Mouse (Mus musculus): ENCODE results near the gene Exoc3l2. TPM values are rescaled to one million over a fixed set of nuclear protein-coding genes. Genes with fewer than 3 reads are reported as not detected.
A peak's percentile ranks its signal among the peaks of the same experiment; 100 is the strongest.

Exoc3l2 gene
- polyA plus RNA-seq, 1 experiment from 2014 or later: 1.1 TPM

DNA sequence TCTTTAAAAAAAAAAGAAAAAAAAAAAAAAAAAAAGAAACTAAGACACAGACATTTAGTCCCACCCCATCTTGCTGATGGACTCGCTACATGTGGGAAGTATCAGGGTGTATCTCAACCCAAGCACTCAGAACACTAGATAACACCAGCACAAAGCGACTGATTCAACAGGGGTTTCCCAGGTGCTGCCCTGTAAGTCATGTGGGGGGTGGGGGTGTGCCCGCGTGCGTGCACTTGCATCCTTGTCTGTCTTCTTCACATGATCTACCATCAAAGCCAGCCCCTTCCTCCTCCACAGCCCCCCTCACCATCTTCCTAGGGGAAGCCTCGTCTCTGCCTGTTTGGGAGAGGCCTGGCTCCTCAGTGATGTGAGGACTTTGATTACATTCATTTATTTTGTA, 49.2 kb downstream of the Exoc3l2 start:
- Histone ChIP-seq H3K4me3 (ENCODE audit: low read depth, low read length) (no peak overlapping the region), H3K4me2 (no peak overlapping the region), H3K36me3 (ENCODE audit: control insufficient read depth, insufficient read depth, low read length) (no peaks in the 10 kb centered on the region), H3K27ac (ENCODE audit: low read depth, low read length) (no peak overlapping the region), H3K9ac (ENCODE audit: low read length) (no peak overlapping the region), H3K27me3 (ENCODE audit: control insufficient read depth, insufficient read depth, low read length) (no peaks in the 10 kb centered on the region; the same call in 1 of the 2 replicates), H3K9me3 (ENCODE audit: control insufficient read depth, low read length) (no peaks in the 10 kb centered on the region), H3K4me1 (ENCODE audit: control insufficient read depth, insufficient read depth, low read length) (peaks cover 11% of the 10 kb centered on the region)
- DNase-seq (ENCODE audit: low spot score, missing footprints) (no peak), ATAC-seq (ENCODE audit: low FRiP score) (no peak)
- WGBS: 80% methylated on average over 6 of the region's 6 CpGs

DNA sequence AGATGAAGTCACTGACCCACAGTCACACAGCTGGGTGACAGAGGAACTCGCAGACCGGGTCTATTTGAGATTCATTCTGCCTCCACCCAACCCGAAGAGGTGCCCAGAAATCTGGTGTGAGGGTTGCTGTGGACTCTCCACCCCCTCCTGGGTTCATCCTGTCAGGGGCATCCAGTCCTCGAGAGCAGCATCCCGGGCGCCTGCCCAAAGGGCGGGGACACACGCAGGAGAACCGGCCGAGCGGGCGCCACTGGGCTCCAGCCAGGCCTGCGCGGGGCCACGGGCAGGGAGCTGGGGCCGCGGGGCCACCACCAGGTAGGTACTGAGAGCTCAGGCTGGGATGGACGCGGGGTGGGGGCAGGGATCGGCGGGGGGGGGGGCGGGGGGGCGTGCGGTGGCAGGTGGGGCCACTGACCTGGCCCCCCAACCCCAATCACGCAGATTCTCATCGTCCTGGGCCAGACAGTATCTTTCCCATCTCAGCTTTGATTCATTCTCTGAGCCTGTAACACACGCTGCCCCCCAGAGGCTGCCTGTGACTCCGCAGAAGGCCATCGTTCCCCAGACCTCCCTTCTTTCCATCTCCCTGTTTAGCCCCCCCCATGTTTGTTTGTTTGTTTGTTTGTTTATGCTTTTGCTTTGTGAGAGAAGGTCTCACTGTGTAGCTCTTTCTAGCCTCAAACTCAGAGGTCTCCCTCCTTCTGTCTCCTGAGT, 54.7 kb downstream of the Exoc3l2 start, which contains the start of gene Nkpd1:
Gene Nkpd1 (plus strand): TSS at position 187 of the 714 bp plus-strand sequence.
- DNase-seq (ENCODE audit: low spot score, missing footprints) (no peak), ATAC-seq (ENCODE audit: low FRiP score) (peak; percentile 25; the same call in 1 of the 2 replicates)
- no peaks in the 10 kb centered on the region for H3K36me3 ChIP-seq (ENCODE audit: control insufficient read depth, insufficient read depth, low read length)
- H3K9ac ChIP-seq (ENCODE audit: low read length): peak within 1 kb of the TSS; percentile 59
- peaks cover 13% of the 10 kb centered on the region; the same call in 1 of the 2 replicates for H3K4me1 ChIP-seq (ENCODE audit: control insufficient read depth, insufficient read depth, low read length)
- WGBS: 5% methylated on average over 22 of the region's 29 CpGs
- H3K4me2 ChIP-seq: peak within 1 kb of the TSS; percentile 44
- no peak within 1 kb of the TSS for H3K27ac ChIP-seq (ENCODE audit: low read depth, low read length)
- peaks cover 47% of the 10 kb centered on the region for H3K27me3 ChIP-seq (ENCODE audit: control insufficient read depth, insufficient read depth, low read length)
- H3K4me3 ChIP-seq (ENCODE audit: low read depth, low read length): peak within 1 kb of the TSS; percentile 9; the same call in 1 of the 2 replicates
- no peaks in the 10 kb centered on the region for H3K9me3 ChIP-seq (ENCODE audit: control insufficient read depth, low read length)

DNA sequence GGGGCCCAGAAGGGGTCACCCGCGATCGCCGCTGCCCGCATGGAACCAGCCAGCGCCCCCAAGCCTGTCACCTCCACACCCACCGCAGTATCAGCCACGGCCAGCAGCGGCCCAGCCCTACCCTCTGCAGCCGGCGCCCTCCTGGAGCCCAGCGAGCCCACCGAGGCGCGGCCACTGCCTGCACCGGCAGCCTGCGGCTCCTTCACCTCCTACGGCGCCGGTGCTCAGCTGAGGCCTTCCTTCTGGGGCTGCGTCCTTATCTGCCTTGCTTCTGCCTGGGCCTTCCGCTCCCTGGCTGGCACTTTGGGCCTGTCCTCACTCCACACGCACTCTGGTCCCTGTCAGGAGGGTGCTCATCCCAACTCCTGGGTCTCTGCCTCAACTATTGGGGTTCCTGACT, 56.9 kb downstream of the Exoc3l2 start:
- peaks cover 24% of the 10 kb centered on the region for H3K4me1 ChIP-seq (ENCODE audit: control insufficient read depth, insufficient read depth, low read length)
- no peak overlapping the region for H3K27ac ChIP-seq (ENCODE audit: low read depth, low read length)
- no peak for DNase-seq (ENCODE audit: low spot score, missing footprints)

DNA sequence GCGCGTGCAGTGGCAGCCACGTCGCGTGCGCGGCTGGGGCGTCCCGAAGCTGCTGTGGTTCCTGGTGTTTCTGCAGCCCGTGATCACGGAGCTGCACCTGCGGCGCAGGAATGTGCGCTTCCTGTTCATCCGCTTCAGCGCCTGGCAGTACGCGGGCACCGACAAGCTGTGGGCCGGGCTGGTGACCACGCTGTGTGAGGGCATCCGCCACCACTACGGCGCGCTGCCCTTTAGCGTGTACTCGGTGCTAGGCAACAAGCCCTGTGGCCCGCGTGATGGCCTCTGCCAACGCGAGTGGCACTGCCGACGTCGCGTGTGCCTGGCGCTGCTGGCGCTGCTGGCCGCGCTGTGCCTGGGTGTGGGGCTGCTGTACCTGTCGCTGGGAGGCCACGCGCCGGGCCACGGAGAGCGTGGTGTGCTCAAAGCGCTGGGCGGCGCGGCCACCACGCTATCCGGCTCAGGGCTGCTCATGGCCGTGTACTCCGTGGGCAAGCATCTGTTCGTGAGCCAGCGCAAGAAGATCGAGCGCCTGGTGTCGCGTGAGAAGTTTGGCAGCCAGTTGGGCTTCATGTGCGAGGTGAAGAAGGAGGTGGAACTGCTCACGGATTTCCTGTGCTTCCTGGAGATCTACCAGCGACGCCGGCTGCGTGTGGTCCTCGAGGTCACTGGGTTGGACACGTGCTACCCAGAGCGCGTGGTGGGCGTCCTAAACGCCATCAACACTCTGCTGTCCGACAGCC, 60.1 kb downstream of the Exoc3l2 start:
- Histone ChIP-seq H3K27me3 (ENCODE audit: control insufficient read depth, insufficient read depth, low read length) (peaks cover 71% of the 10 kb centered on the region), H3K4me1 (ENCODE audit: control insufficient read depth, insufficient read depth, low read length) (peaks cover 20% of the 10 kb centered on the region), H3K27ac (ENCODE audit: low read depth, low read length) (no peak overlapping the region), H3K4me2 (peak overlapping the region; percentile 60), H3K36me3 (ENCODE audit: control insufficient read depth, insufficient read depth, low read length) (no peaks in the 10 kb centered on the region), H3K9ac (ENCODE audit: low read length) (no peak overlapping the region), H3K4me3 (ENCODE audit: low read depth, low read length) (peak overlapping the region; percentile 36), H3K9me3 (ENCODE audit: control insufficient read depth, low read length) (no peaks in the 10 kb centered on the region)
- no peak for ATAC-seq (ENCODE audit: low FRiP score)
- WGBS: 14% methylated on average over 72 of the region's 72 CpGs
- no peak for DNase-seq (ENCODE audit: low spot score, missing footprints)

More for the DNA sequence above, 56.9 kb downstream of the Exoc3l2 start:
- Histone ChIP-seq H3K27me3 (ENCODE audit: control insufficient read depth, insufficient read depth, low read length) (peaks cover 69% of the 10 kb centered on the region), H3K9me3 (ENCODE audit: control insufficient read depth, low read length) (no peaks in the 10 kb centered on the region), H3K36me3 (ENCODE audit: control insufficient read depth, insufficient read depth, low read length) (no peaks in the 10 kb centered on the region), H3K9ac (ENCODE audit: low read length) (peak overlapping the region; percentile 56), H3K4me2 (peak overlapping the region; percentile 57), H3K4me3 (ENCODE audit: low read depth, low read length) (peak overlapping the region; percentile 17; the same call in 1 of the 2 replicates)
- no peak for ATAC-seq (ENCODE audit: low FRiP score)
- 5% methylated on average over 23 of the region's 23 CpGs for WGBS

DNA sequence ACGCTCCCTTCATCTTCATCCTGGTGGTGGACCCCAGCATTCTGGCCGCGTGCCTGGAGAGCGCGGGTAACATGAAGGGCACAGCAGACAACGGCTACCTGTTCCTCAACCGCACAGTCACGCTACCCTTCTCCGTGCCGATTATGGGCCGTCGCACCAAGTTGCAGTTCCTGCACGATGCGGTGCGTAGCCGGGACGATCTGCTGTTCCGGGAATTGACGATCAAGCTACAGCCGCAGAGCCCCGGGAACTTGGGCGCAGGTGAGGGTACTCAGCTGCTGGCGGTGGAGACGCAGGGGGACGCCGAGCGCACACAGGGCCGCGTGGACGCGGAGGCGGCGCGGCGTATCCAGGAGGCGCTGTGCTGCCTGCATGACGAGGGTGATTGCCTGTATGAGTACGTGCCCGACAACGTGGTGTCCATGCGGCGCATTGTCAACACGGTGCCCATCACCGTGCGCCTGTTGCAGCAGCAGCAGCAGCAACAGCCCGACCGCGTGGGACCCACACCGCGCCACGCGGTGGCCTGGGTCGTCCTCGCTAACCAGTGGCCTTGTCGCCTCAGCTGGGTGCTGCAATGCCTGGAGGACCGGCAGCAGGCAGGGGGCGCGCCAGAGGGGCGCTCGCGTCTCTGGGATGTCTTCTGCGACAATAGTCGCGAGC, 60.8 kb downstream of the Exoc3l2 start:
- Histone ChIP-seq H3K4me2 (peak overlapping the region; percentile 60), H3K4me3 (ENCODE audit: low read depth, low read length) (peak overlapping the region; percentile 36), H3K27me3 (ENCODE audit: control insufficient read depth, insufficient read depth, low read length) (peaks cover 65% of the 10 kb centered on the region), H3K27ac (ENCODE audit: low read depth, low read length) (no peak overlapping the region), H3K36me3 (ENCODE audit: control insufficient read depth, insufficient read depth, low read length) (no peaks in the 10 kb centered on the region), H3K4me1 (ENCODE audit: control insufficient read depth, insufficient read depth, low read length) (peaks cover 20% of the 10 kb centered on the region), H3K9ac (ENCODE audit: low read length) (peak overlapping the region; percentile 59), H3K9me3 (ENCODE audit: control insufficient read depth, low read length) (no peaks in the 10 kb centered on the region)
- WGBS: 2% methylated on average over 63 of the region's 64 CpGs
- peak; percentile 97 for DNase-seq (ENCODE audit: low spot score, missing footprints)
- peak; percentile 71 for ATAC-seq (ENCODE audit: low FRiP score)

DNA sequence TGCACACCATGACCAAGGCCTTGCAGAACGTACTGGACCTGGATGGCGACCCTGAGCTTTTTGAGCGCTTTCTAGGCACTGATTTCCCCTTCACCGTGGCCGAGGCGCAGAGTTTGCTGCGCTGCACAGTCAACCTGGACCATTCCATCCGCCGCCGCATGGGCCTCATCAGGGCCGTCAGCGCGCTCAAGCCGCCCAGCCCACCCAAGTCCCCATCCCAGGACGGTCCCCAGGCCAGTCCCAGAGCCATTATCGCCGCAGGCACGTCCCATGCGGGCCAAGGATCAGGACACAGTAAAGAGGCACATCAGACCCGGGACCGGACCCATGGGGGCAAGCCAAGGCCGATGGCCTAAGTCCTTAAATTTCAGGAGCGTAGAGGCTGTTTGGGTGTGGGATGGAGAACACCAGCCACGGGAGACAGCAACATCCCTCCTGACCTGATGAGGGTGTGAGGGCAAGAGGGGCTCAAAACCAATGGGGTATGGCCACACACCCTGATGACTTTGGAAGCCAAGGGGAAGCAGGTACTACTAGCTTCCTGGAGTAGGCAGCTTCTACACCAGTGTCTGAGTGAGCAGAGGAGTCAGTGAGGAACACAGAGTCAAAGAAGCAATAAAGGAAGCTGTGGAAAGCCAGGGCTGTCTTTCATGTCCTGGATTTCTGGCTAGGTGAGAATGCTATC, 61.4 kb downstream of the Exoc3l2 start:
- ATAC-seq (ENCODE audit: low FRiP score) (peak; percentile 53), DNase-seq (ENCODE audit: low spot score, missing footprints) (peak; percentile 92)
- no peaks in the 10 kb centered on the region for H3K36me3 ChIP-seq (ENCODE audit: control insufficient read depth, insufficient read depth, low read length)
- peak overlapping the region; percentile 59 for H3K9ac ChIP-seq (ENCODE audit: low read length)
- H3K9me3 ChIP-seq (ENCODE audit: control insufficient read depth, low read length): no peaks in the 10 kb centered on the region
- H3K27ac ChIP-seq (ENCODE audit: low read depth, low read length): no peak overlapping the region
- peaks cover 58% of the 10 kb centered on the region for H3K27me3 ChIP-seq (ENCODE audit: control insufficient read depth, insufficient read depth, low read length)
- 13% methylated on average over 24 of the region's 24 CpGs for WGBS
- peak overlapping the region; percentile 36 for H3K4me3 ChIP-seq (ENCODE audit: low read depth, low read length)
- H3K4me1 ChIP-seq (ENCODE audit: control insufficient read depth, insufficient read depth, low read length): peaks cover 19% of the 10 kb centered on the region
- H3K4me2 ChIP-seq: peak overlapping the region; percentile 60

DNA sequence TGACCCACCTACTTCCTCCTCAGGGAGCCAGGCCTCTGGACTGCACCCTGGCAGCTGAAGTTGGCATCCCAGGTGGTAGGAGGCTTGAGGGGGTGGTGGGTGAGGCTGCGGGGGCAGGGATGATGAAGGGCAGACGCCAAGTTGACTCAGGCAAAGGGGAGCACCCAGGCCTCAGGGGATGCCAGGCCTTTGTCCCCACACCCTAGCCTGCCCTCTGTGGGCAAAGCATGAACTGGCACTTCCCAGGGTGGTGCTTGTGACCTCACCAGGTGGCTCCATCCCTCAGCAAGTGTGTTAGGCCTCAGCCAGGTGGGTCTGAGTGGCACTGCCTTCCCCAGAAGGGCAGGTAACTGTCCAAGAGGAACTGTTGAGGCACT, 62.0 kb downstream of the Exoc3l2 start:
- DNase-seq (ENCODE audit: low spot score, missing footprints): no peak
- Histone ChIP-seq H3K27ac (ENCODE audit: low read depth, low read length) (no peak overlapping the region), H3K9me3 (ENCODE audit: control insufficient read depth, low read length) (no peaks in the 10 kb centered on the region), H3K27me3 (ENCODE audit: control insufficient read depth, insufficient read depth, low read length) (peaks cover 53% of the 10 kb centered on the region), H3K4me3 (ENCODE audit: low read depth, low read length) (no peak overlapping the region), H3K9ac (ENCODE audit: low read length) (no peak overlapping the region), H3K36me3 (ENCODE audit: control insufficient read depth, insufficient read depth, low read length) (no peaks in the 10 kb centered on the region; the same call in 1 of the 2 replicates), H3K4me1 (ENCODE audit: control insufficient read depth, insufficient read depth, low read length) (peaks cover 14% of the 10 kb centered on the region), H3K4me2 (no peak overlapping the region)
- WGBS: 71% methylated on average over 2 of the region's 2 CpGs
- ATAC-seq (ENCODE audit: low FRiP score): no peak

DNA sequence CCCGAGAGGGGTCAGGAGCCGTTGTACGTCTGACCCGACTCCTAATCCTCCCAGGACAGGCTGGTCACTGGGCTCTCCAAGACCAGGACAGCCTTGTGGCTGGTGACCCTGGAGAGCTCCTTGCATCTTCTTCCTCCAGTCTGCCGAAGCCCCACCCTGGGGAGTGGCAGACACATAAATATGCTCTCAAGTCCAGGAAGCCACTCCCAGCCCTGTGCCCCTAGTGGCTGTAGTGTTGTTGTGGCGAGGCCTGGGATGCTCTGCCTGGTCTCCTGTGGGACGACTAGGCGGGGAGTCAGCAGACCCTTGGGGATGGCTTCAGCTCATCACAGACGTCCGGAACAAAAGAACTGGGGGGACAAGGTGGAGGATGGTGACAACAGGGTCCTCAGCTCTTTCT, 67.9 kb downstream of the Exoc3l2 start:
- no peak overlapping the region for H3K4me3 ChIP-seq (ENCODE audit: low read depth, low read length)
- no peaks in the 10 kb centered on the region for H3K9me3 ChIP-seq (ENCODE audit: control insufficient read depth, low read length)
- H3K4me2 ChIP-seq: no peak overlapping the region
- no peaks in the 10 kb centered on the region for H3K4me1 ChIP-seq (ENCODE audit: control insufficient read depth, insufficient read depth, low read length)
- H3K9ac ChIP-seq (ENCODE audit: low read length): no peak overlapping the region
- 74% methylated on average over 10 of the region's 10 CpGs for WGBS
- ATAC-seq (ENCODE audit: low FRiP score) (no peak), DNase-seq (ENCODE audit: low spot score, missing footprints) (no peak)
- H3K36me3 ChIP-seq (ENCODE audit: control insufficient read depth, insufficient read depth, low read length): peaks cover 21% of the 10 kb centered on the region; the same call in 1 of the 2 replicates
- H3K27me3 ChIP-seq (ENCODE audit: control insufficient read depth, insufficient read depth, low read length): no peaks in the 10 kb centered on the region
- H3K27ac ChIP-seq (ENCODE audit: low read depth, low read length): no peak overlapping the region

Measured in midbrain, embryonic 11.5 days (tissue).